In genomic region chr7:97183426-97183825, GRCm38 (mm10) we compare ENCODE assay signal across 21 mouse cellular contexts.
DNase-seq lines count a peak whose midpoint lies in the region; ATAC-seq and TF ChIP-seq lines count a peak whose summit lies in the region.
"Had no signal": no experiment of that assay in that cellular context is flagged by ENCODE, and none has a peak within 500 bp of the region (broad histone marks: within the 10 kb centered on the region; RNA-seq: fewer than 3 reads in every experiment).

No protein-coding gene starts in this region.

- 40% methylated on average over 4 of the region's 4 CpGs for WGBS in heart, embryonic 10.5 days
- 32% methylated on average over 4 of the region's 4 CpGs for WGBS in kidney, postnatal 0 days
- 25% methylated on average over 4 of the region's 4 CpGs for WGBS in liver, embryonic 12.5 days (ENCODE audit: insufficient replicate concordance)
- WGBS in thymus, adult 2 months: 87% methylated on average over 4 of the region's 4 CpGs

- H3K4me3 ChIP-seq in heart, embryonic 10.5 days: no peak overlapping the region
- H3K4me3 ChIP-seq in kidney, postnatal 0 days (replicated peaks; ENCODE audit: low read depth, low read length): no peak overlapping the region
- H3K4me3 ChIP-seq in MEL (ENCODE audit: control insufficient read depth in 1 of 2, insufficient read depth in 1 of 2, low read depth in 2 of 2, low read length in 2 of 2): no peak overlapping the region
- H3K4me3 ChIP-seq in liver, embryonic 12.5 days: no peak overlapping the region
- H3K4me3 ChIP-seq in thymus, adult 2 months (ENCODE audit: control insufficient read depth, insufficient read depth, low read length): no peak overlapping the region
- H3K4me3 ChIP-seq: embryonic facial prominence, embryonic 15.5 days; forebrain, embryonic 12.5 days; heart, adult 2 months; hindbrain, embryonic 15.5 days; limb, embryonic 12.5 days; neural tube, embryonic 12.5 days had no signal

- H3K27ac ChIP-seq in heart, embryonic 10.5 days: 0 out of 2 replicates have a peak overlapping the region, but pooled peaks have one; percentile 29
- no peak overlapping the region for H3K27ac ChIP-seq in kidney, postnatal 0 days
- H3K27ac ChIP-seq in MEL (ENCODE audit: control insufficient read depth, low read depth, low read length): peak overlapping the region; percentile 96
- H3K27ac ChIP-seq in liver, embryonic 12.5 days: peak overlapping the region; percentile 66
- no peak overlapping the region for H3K27ac ChIP-seq in thymus, adult 2 months (ENCODE audit: control insufficient read depth, insufficient read depth, low read length)
- H3K27ac ChIP-seq: embryonic facial prominence, embryonic 15.5 days; forebrain, embryonic 12.5 days; heart, adult 2 months; hindbrain, embryonic 15.5 days; limb, embryonic 12.5 days; neural tube, embryonic 12.5 days had no signal

- DNase-seq in heart, embryonic 10.5 days (ENCODE audit: low spot score): no peak
- DNase-seq in heart, adult 8-10 months (ENCODE audit: low spot score): no peak
- peak; percentile 32 for DNase-seq in kidney, postnatal 0 days (ENCODE audit: low spot score)
- DNase-seq in kidney, postnatal 36 days: no peak
- no peak for DNase-seq in MEL (ENCODE audit: low read depth, low spot score)
- DNase-seq in thymus, adult 2 months: no peak
- DNase-seq in urinary bladder, postnatal 14 days (ENCODE audit: low spot score): no peak
- DNase-seq: adrenal gland, adult 2 months; cerebellum, postnatal 10 days; heart, adult 2 months; kidney, postnatal 25 days; lung, postnatal 14 days; spleen, adult 18-20 months; thymus, postnatal 4 days had no signal

- no peak for ATAC-seq in kidney, postnatal 0 days (replicated peaks; ENCODE audit: low FRiP score, low read depth)
- no peak for ATAC-seq in liver, embryonic 12.5 days
- ATAC-seq: midbrain, embryonic 16.5 days had no signal

- no peak for TF ChIP-seq RAD21 in MEL (IDR thresholded peaks at IDR 0.05; ENCODE audit: low read depth, low read length)

- no peak for TF ChIP-seq CTCF in kidney, postnatal 0 days (IDR thresholded peaks at IDR 0.05; ENCODE audit: low read depth)
- no peak for TF ChIP-seq CTCF in MEL (IDR thresholded peaks at IDR 0.05 in 2 of 3, conservative IDR thresholded peaks at IDR 0.05 in 1 of 3; ENCODE audit: control insufficient read depth in 1 of 3, insufficient read depth in 1 of 3, low read depth in 2 of 3, low read length in 3 of 3, poor library complexity in 1 of 3, severe bottlenecking in 1 of 3)
- no peak for TF ChIP-seq CTCF in thymus, adult 2 months (IDR thresholded peaks at IDR 0.05; ENCODE audit: borderline replicate concordance, control insufficient read depth, extremely low read depth, insufficient read depth, low read length, poor library complexity)

- H3K9ac ChIP-seq in kidney, postnatal 0 days (ENCODE audit: low read depth, low read length): no peak overlapping the region
- peak overlapping the region; percentile 40; the same call in 1 of the 2 replicates for H3K9ac ChIP-seq in MEL (ENCODE audit: control insufficient read depth, low read depth, low read length, poor library complexity, severe bottlenecking)
- 0 out of 2 replicates have a peak overlapping the region, but pooled peaks have one; percentile 6 for H3K9ac ChIP-seq in liver, embryonic 12.5 days
- H3K9ac ChIP-seq: embryonic facial prominence, embryonic 15.5 days; forebrain, embryonic 12.5 days; hindbrain, embryonic 15.5 days; limb, embryonic 12.5 days; neural tube, embryonic 12.5 days had no signal

- H3K79me2 ChIP-seq in MEL (ENCODE audit: control insufficient read depth, insufficient read depth, low read length, poor library complexity): 0 out of 2 replicates have a peak, but pooled peaks cover 3% of the 10 kb centered on the region

- H3K4me2 ChIP-seq in kidney, postnatal 0 days (ENCODE audit: low read length): no peak overlapping the region
- peak overlapping the region; percentile 44 for H3K4me2 ChIP-seq in liver, embryonic 12.5 days
- H3K4me2 ChIP-seq: embryonic facial prominence, embryonic 15.5 days; forebrain, embryonic 12.5 days; hindbrain, embryonic 15.5 days; limb, embryonic 12.5 days; neural tube, embryonic 12.5 days had no signal

- H3K9me3 ChIP-seq in heart, embryonic 10.5 days: no peaks in the 10 kb centered on the region
- no peaks in the 10 kb centered on the region for H3K9me3 ChIP-seq in kidney, postnatal 0 days (replicated peaks; ENCODE audit: low read length)
- no peaks in the 10 kb centered on the region for H3K9me3 ChIP-seq in MEL (replicated peaks; ENCODE audit: insufficient read depth, low read length)
- no peaks in the 10 kb centered on the region for H3K9me3 ChIP-seq in liver, embryonic 12.5 days (replicated peaks)
- H3K9me3 ChIP-seq: embryonic facial prominence, embryonic 15.5 days; forebrain, embryonic 12.5 days; hindbrain, embryonic 15.5 days; limb, embryonic 12.5 days; neural tube, embryonic 12.5 days had no signal

- H3K27me3 ChIP-seq in heart, embryonic 10.5 days (ENCODE audit: insufficient read depth, poor library complexity, severe bottlenecking): no peaks in the 10 kb centered on the region
- no peaks in the 10 kb centered on the region for H3K27me3 ChIP-seq in kidney, postnatal 0 days (ENCODE audit: insufficient read depth, low read length)
- no peaks in the 10 kb centered on the region for H3K27me3 ChIP-seq in MEL (ENCODE audit: control insufficient read depth in 1 of 2, insufficient read depth in 2 of 2, low read length in 2 of 2)
- no peaks in the 10 kb centered on the region for H3K27me3 ChIP-seq in liver, embryonic 12.5 days (replicated peaks)
- no peaks in the 10 kb centered on the region for H3K27me3 ChIP-seq in thymus, adult 2 months (ENCODE audit: control insufficient read depth, insufficient read depth, low read length)
- H3K27me3 ChIP-seq: embryonic facial prominence, embryonic 15.5 days; forebrain, embryonic 12.5 days; hindbrain, embryonic 15.5 days; limb, embryonic 12.5 days; neural tube, embryonic 12.5 days had no signal

- TF ChIP-seq POLR2A in MEL (IDR thresholded peaks at IDR 0.05; ENCODE audit: control insufficient read depth in 1 of 2, insufficient read depth in 1 of 2, low read depth in 1 of 2, low read length in 2 of 2, poor library complexity in 1 of 2): no peak
- no peak for TF ChIP-seq POLR2A in thymus, adult 2 months (IDR thresholded peaks at IDR 0.05; ENCODE audit: control insufficient read depth, extremely low read depth, insufficient read depth, low read length, poor library complexity)

- H3K36me3 ChIP-seq in heart, embryonic 10.5 days: no peaks in the 10 kb centered on the region
- H3K36me3 ChIP-seq in kidney, postnatal 0 days (ENCODE audit: insufficient read depth, low read length): no peaks in the 10 kb centered on the region
- peaks cover 0 to 41% of the 10 kb centered on the region in 2 experiments; a peak in 2 of 4 replicates for H3K36me3 ChIP-seq in MEL (ENCODE audit: control insufficient read depth in 1 of 2, insufficient read depth in 2 of 2, low read length in 2 of 2)
- H3K36me3 ChIP-seq in liver, embryonic 12.5 days: no peaks in the 10 kb centered on the region
- no peaks in the 10 kb centered on the region for H3K36me3 ChIP-seq in thymus, adult 2 months (ENCODE audit: control insufficient read depth, insufficient read depth, low read length)
- H3K36me3 ChIP-seq: embryonic facial prominence, embryonic 15.5 days; forebrain, embryonic 12.5 days; hindbrain, embryonic 15.5 days; limb, embryonic 12.5 days; neural tube, embryonic 12.5 days had no signal

- TF ChIP-seq EP300 in MEL (IDR thresholded peaks at IDR 0.05; ENCODE audit: low read depth in 1 of 2, low read length in 2 of 2): no peak

- peaks cover 16% of the 10 kb centered on the region for H3K4me1 ChIP-seq in heart, embryonic 10.5 days
- H3K4me1 ChIP-seq in kidney, postnatal 0 days (replicated peaks; ENCODE audit: insufficient read depth, low read length): no peaks in the 10 kb centered on the region
- H3K4me1 ChIP-seq in MEL (ENCODE audit: control insufficient read depth in 1 of 2, insufficient read depth in 2 of 2, low read length in 2 of 2): peaks cover 21 to 31% of the 10 kb centered on the region in 2 experiments
- H3K4me1 ChIP-seq in liver, embryonic 12.5 days: peaks cover 60% of the 10 kb centered on the region
- H3K4me1 ChIP-seq in thymus, adult 2 months (replicated peaks; ENCODE audit: control insufficient read depth, insufficient read depth, low read length): no peaks in the 10 kb centered on the region
- H3K4me1 ChIP-seq: limb, embryonic 12.5 days had no signal

TF ChIP-seq in MEL, 35 proteins besides CTCF, POLR2A, EP300 and RAD21:
- TF ChIP-seq BHLHE40 (IDR thresholded peaks at IDR 0.05; ENCODE audit: borderline replicate concordance, low read depth, low read length) (no peak), ZMIZ1 (IDR thresholded peaks at IDR 0.05; ENCODE audit: low read depth, low read length) (no peak), KAT2A (conservative IDR thresholded peaks at IDR 0.05; ENCODE audit: low read depth, low read length) (no peak), JUND (IDR thresholded peaks at IDR 0.05; ENCODE audit: low read depth, low read length) (no peak), ELF1 (IDR thresholded peaks at IDR 0.05; ENCODE audit: low read depth, low read length) (no peak), NELFE (IDR thresholded peaks at IDR 0.05; ENCODE audit: low read depth, low read length) (no peak), MEF2A (IDR thresholded peaks at IDR 0.05; ENCODE audit: extremely low read depth, insufficient replicate concordance, low read depth, low read length, poor library complexity, severe bottlenecking) (no peak), POLR2AphosphoS5 (IDR thresholded peaks at IDR 0.05; ENCODE audit: borderline replicate concordance, low read depth, low read length) (no peak), ZKSCAN1 (IDR thresholded peaks at IDR 0.05; ENCODE audit: low read depth, low read length) (no peak), ZNF384 (IDR thresholded peaks at IDR 0.05; ENCODE audit: low read depth, low read length) (no peak), ZC3H11A (IDR thresholded peaks at IDR 0.05; ENCODE audit: low read depth, low read length) (no peak)

Comparison
In these comparisons a context has a peak if more than half of its experiments do, and no peak if none do; other contexts are left out.
1. H3K27ac ChIP-seq: peak in heart, embryonic 10.5 days (single experiment), MEL (single experiment) and liver, embryonic 12.5 days (single experiment); none in kidney, postnatal 0 days (single experiment) and thymus, adult 2 months (single experiment).